Mouse (Mus musculus) frontal cortex, postnatal 36 days (tissue): ENCODE data around the gene Ube2n.
"Not testable (repeated sequence)": the region's sequence is repeated elsewhere in the genome, so short reads cannot be mapped to it uniquely, and the experiment has no call there.

ENCODE experiments used
- DNase-seq, 2 experiments: peaks; one replicate each; pipeline ENCODE4 v3.0.0; 2022; ENCODE audit warnings: low spot score in 2 of 2

The Ube2n gene

DNA sequence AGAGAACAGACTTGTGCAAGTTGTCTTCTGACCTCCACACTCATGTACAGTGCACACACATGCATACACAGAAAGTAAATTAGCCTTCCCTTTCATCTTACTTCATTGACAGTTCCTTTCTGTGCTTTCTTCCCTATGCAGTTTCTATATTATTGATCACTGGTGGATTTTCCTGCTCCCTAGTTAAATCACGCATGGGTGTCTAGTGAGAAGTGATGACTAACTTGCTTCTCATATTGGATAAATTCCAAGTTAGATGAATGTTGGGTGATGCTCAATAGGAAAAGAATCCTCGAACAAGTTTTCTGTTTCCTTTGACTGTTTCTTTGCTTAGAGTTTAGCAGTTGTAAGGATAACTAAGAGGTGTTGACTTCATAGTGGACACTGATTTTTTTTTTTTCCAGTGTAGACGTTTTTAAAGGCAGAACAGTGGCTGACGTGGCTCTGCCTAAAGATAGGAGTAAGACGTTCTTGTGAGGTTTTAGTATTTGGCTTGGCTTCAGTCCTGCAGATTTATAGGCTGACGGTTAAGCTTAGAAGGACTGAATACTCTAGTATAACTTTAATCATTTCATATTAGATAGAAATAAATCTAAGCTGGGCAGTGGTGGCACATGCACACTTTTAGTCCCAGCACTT is 10.2 kb downstream of the Ube2n start:
- DNase-seq = no peak

DNA sequence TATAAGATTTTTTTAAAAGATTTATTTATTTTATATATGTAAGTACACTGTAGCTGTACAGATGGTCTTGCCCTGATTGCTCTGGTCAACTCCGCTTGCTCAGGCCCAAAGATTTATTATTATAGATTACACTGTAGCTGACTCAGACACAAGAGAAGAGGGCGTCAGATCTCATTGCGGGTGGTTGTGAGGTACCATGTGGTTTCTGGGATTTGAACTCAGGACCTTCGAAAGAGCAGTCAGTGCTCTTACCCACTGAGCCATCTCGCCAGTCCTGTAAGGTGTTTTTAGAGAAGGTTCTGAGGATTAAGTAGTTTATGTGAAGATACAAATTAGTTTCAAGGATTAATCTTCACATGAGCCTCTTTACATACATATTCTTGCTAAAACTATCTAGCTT is 10.9 kb downstream of the Ube2n start:
- no peak for DNase-seq

DNA sequence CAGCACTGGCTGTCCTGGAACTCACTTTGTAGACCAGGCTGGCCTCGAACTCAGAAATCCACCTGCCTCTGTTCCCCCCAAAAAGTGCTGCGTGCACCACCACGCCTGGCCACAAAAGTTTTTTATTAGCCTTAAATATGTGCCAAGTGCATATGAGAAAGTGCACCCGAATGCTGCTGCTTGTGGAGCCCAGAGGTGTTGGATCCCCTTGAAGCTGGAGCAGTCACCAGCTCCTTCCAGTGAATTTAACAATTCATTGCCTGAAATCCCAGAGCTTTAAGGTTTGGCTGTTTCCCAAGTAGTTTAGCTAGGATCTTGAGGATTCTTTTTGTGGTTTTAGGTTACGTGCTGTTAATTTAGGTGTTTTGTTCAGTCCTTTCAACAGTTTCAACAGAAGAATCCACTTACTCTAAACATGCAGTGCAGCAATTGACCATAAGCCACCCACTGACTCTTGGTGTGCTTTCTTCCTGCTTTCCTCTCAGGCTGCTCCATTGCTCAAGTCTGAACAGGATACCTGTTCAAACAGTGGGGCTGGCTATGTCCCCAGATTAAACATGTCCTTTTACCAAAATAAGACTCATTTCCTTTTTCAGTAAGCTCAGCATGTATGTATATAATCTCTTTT is 11.7 kb downstream of the Ube2n start:
- no peak for DNase-seq

DNA sequence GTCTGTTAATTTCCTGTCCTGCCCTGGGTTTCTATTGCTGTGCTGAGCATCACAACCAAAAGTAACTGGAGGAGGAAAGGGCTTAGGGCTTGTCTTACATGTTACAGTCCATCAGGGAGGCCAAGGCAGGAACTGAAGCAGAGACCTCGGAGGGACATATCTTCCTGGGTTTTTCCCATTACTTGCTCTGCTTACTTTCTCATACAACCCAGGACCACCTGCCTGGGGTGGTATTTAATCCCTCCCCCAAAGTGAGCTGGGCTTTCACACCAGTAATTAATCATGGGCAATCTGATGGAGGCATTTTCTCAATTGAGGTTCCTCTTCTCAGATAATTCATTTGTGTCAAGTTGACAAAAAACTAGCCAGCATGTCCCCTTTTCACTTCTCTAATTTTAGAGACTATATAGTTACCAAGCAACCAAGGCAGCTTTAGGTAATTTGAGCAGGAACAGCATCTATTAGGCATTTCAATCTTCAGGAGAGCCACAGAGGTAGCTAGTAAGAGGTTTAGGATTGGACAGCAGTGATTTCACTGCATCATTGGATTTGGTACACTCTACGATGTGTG is 15.7 kb downstream of the Ube2n start:
- DNase-seq = no peak

DNA sequence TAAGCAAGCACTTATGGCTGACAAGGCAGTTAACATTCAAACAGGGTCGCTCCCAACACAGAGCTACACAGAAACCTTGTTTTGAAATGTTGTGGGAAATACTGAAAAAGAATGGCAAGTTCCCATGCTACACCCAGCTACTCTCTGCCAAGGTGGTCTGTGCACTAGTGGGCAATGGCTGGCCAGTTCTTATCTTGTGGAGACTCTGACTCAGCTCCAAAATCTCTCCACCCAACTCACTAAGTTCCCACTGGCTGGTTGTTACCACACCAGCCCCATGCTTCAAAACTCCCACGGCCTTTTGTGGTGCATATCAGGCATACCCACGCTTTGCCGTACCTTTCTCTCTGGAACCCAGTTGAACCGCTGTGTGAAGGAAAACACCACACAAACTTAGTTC is 18.0 kb downstream of the Ube2n start:
- no peak for DNase-seq

DNA sequence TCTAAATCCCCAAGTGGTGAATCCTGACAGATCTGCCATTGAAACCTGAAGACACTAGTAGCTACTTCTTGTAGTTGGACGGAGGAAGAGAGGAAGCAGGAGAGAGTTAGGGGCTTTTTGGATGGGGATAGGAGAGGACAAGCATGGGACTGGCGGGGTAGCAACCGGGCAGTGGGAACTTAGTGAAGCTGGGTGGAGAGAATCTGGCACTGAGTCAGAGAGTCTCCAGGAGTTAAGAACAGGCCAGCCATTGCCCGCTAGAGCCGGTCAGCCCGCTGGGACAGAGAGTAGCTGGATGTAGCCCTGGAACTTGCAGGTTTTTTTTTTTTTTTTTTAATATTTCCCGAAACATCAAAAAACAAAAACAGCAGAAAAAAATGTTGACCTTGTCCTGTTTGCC is 18.4 kb downstream of the Ube2n start:
- no peak for DNase-seq

DNA sequence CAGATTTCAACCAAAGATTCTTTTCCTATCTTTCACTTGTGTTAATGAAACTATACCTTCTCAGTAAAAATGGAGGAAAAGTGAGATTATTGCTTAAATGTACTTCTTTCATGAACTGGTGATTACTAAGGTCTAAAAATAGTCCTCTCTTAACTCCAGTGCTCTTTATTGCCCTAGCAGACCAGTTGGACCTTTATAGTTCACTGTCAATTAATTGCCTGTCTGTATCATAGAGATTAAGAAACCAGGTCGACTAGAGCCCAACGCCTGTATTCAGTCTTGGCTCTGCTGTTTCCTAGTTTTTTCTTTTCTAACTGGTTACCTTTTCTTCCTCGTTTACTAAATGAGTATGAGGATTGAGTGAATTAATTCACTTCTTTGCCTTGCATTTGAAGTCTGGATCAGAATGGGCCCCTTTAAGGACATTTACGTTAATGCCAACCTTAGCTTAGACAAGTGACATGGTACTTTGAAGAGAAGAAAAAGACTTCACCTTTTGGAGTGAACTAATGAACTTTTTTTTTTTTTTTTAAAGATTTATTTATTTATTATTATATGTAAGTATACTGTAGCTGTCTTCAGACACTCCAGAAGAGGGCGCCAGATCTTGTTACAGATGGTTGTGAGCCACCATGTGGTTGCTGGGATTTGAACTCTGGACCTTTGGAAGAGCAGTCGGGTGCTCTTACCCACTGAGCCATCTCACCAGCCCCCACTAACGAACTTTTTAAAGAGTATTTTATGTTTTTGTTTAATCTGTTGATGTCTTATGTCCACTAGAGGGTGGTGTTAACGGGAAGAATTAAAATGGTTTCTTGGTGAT is 20.7 kb downstream of the Ube2n start:
- no peak for DNase-seq

DNA sequence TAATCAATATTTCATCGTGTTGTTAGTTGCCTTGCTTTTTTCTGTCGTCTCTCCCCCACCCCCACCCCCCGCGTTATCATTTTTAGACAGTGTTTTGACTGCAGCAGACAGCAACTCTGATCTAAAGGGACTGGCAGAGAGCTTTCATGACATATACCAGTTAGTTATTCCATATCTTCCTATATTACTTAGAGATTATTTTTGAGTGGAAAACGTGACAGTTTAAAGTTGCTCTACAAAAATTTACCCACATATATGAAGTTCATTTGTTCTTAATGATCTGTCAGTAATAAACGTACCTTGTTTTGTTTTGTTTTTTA is 21.2 kb downstream of the Ube2n start:
- DNase-seq = no peak

DNA sequence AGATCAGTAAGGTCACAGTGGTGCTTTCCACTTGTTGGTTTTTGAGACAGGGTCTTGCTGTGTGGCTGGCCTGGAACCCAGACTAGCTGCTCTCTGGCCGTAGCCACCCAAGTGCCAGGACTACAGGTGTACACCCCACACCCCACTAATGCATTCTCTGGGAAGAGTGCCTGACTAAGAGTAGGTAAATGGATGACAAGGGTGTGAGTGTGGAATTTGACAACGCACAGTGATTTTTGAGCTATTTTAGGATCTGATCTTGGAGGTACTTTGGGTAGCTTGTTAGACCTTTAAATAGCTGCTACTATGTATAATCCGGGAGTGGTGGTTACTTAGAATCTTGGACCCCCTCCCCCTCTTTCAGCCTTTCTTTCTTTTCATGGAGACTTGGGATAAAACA is 24.3 kb downstream of the Ube2n start:
- DNase-seq = no peak

DNA sequence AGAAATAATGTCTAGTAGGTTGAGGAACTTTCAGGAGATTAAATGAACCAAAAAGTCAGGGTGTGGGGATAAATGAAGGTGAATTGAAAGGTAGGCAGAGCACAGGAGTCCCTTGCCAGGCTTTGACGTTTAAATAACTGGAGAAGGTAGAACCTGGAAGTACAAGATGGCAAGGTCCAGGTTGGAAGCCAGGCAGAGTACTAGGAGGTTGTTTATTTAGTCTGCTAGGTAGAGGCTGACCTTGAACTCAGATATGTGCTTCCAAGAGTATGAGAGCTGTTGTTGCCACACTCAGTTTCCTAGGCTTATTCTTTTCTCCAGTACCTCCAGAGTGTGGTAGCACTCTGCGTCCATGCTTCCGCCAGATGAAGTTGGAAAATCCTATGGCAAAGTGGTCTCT is 24.9 kb downstream of the Ube2n start:
- DNase-seq = no peak

DNA sequence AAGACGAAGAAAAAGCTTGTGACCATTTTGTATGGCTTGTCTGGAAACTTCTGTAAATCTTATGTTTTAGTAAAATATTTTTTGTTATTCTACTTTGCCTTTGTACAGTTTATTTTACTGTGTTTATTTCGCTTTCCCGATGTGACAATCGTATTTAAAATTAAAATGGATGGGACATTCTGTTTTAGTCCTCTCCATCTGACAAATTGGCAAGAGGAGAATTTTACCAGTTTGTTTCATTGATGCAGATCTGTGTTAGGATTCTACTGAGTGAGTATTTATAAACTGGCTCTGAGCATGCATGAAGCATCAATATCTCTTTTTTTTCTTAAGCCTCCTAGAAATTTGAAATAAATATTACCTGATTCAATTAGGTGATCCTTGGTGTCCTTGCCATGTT is 28.0 kb downstream of the Ube2n start:
- no peak for DNase-seq

DNA sequence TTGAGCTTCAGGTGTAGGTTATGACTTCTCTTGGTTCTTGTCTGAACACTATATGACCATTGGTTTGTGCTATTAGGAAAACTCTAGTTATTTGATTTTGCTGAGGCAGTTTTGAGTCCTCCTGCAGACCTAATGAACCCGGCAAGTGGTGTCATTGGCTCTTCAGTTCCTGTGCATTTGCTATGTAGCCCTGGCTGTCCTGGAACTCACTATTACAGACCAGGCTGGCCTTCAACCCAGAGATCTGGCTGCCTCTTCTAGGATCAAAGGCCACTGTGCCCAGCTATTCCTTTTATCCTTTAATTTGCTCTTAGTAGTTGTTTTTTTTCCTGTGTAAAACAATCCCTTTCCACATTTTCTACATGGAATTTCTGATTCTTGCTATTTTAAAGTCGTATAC is 28.4 kb downstream of the Ube2n start:
- DNase-seq = no peak

DNA sequence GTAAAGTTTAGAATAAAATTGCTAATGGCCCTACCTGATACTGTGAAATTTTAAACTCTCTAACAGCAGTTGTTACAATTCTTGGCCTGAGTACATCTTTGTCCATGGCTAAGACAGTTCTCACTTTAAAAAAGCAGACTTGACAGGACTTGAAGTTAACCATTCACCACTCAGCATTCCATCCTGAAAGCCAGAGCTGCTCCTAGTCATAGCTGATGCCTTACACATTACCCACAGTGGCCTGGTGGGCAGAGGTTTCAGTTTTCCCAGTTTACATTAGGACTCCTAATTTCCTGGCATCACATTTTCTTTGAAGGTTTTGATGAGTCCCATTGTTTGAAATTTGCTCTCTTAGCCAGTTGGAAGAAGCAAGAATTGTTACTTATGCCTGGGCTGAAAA is 29.1 kb downstream of the Ube2n start:
- DNase-seq = no peak

DNA sequence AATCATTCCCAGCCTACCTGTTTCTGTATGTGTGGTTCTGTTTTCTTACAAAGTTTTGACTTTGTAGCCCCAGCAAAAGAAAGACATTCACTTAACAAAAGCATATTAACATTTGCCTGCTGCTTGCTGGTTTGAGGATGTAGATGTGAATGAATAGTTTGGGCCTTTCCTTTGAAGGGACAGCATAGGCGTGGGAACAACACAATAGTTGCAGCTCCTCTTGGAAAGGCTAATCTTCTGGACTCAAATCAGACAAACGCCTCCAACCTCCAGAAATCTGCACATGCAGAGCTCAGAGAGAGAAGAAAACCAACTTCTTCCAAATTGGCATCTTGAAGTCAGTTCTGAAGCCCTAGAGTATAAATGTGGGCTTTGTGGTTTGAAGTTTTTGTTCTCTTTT is 29.7 kb downstream of the Ube2n start:
- DNase-seq = no peak

DNA sequence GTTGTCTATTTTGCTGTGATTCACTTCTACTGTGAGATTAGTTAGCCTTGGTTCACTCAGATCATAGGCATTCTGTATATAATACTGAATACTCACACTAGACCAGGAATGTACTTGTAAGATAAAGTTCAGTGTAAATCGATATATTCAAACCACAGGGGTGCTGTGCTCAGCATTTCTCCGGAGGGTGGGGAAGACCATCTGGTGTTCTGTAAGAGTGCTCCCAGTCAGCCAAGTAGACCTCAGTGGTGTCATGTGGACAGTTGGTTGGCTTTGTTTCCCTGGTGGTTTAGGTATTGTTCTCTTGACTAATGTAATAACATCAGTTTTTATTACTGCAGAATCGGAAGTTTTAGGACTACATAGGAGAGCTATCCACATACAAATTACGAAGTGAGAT is 30.1 kb downstream of the Ube2n start:
- no peak for DNase-seq

DNA sequence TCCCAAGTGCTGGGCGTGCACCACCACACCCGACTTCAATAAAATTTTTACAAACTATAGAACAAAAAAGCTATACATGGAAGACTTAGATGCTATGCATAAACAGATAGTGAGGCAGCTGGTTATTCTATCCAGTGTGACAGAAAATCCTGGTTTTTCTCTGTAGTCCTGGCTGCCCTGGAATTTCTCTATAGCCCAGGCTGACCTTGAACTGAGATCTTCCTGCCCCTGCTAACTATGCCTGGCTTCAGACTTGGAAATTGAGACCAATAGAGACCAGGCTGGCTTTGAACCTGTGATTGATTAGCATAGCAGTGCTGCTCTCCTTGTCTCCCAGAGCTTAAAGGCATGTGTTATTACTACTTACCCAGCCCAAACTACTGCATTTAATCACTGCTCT is 31.2 kb downstream of the Ube2n start:
- DNase-seq = no peak

DNA sequence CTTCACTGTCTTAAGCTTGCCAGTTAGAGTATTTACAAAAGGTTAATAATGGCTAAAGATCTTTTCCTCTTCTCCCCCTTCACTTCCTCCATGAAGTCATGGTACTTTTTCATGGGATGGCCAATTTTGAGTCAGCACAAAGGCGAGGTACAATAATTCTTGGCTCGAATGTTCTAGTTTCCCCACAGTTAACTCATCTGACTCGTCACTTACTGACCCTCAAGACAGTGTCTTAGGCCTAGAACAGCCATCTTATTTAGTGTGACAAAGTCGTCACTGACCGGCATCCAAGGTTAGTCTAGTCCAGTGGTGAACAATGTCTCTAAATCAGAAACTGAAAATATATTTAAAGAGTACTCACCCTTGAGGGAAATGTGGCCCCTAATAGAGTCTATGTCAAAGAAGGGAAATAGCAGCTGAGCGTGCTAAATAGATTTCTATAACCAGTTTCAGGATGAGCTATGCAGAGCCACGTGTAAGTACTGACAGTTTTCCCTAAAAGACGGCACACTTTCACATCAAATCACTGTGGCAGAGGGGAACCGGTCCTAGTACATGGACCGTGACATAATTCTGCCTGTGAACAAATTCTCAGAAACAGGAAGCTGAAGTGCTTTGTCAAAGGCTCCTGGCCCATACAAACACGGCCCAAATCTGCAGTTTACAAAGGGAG is 33.3 kb downstream of the Ube2n start:
- no peak for DNase-seq

DNA sequence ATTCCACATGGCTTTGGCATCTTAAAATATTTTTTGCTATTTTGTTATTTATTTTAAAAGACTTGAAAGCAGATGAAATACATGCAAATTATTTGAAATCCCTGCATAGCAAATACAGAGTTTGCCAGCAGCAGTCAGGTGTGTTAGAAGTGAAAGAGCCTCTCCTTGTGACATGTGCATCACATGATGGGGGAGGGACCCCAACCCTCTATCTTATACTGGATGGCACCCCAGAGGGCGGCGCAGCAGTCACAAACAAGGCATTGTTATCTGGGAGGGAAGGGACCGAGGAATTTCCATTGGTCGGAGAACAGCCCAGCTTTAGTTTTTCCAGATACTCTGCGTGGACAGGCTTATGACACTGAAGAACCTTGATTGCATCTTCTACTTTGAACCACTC is 34.1 kb downstream of the Ube2n start:
- not testable (repeated sequence) for DNase-seq

DNA sequence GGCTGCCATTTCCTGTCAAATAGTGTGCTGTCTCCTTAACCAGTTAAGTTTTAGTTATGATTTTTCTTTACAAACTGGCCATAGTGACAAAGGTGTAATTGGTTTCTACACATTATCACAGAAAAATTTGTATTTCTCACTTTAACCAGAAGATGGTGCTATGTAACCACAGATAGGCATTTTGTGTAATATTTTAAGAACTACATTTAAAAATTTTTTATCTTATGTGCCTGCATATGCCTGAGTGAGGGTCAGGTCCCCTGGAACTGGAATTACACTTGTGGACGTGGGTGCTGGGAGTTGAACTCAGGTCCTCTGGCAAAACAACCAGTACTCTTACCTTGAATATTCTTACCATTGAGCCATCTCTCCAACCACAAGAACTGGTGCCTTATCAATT is 35.6 kb downstream of the Ube2n start:
- no peak for DNase-seq

DNA sequence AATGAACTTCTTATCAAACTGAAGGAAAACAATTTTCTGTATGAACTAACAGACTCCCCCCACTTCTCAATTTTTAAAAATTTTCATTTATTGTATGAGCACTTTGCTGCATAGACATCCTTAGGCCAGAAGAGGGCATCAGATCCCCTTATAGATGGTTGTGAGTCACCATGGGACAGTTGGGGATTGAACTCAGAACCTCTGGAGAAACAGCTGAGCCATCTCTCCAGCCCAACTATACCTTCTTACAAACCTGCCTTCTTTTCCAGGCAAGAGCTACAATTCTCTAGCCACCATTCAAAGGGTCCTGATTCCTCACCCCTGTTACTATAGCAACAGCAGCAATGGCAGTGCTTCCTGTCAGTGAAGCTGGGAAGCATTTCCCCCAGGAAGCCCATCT is 36.8 kb downstream of the Ube2n start:
- no peak for DNase-seq

DNA sequence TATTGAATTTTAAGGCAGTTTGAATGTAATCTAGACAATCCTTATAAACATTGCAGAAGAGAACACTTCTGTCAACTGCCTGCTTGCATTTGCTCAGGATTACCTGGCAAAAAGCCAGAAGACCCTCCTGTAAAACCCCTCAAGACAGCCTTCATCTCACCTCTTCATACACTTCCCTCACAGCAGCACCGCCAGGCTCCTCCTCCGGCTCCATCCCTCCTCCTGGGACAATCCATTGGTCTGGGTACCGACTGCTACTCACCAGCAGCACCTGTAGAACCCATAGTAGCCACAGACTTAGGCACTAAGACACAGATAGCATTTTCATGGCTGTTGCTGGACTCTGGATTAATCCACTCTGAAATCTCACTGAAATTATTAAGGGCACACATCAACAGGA is 37.4 kb downstream of the Ube2n start:
- DNase-seq = no peak

DNA sequence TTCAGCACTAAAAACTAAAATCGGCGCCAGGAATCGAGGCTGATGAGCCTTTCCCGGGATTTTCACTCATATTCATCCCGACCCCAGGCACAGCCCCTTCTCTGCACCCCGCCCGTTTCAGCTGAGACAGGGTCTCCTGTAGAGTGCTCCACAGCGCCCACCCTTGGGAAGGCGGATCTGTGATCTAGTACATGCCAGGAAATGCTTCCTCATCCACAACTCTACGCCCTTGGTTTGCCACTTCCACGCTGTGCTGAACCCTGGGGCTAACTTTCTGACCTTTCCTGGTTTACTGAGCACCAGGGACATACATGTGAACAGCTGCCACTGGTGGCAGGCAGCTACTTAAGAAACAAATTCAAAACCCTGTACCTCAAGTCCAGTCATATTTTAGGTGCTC is 40.9 kb downstream of the Ube2n start:
- DNase-seq = no peak
